In genomic region chr1:119907206-119907748, GRCm38 (mm10) we compare ENCODE assay signal across 19 mouse cellular contexts. TPM values are rescaled to one million over a fixed set of nuclear protein-coding genes. Genes with fewer than 3 reads are reported as not detected.
DNase-seq lines count a peak whose midpoint lies in the region; ATAC-seq lines count a peak whose summit lies in the region.
"Had no signal": no experiment of that assay in that cellular context is flagged by ENCODE, and none has a peak within 500 bp of the region (broad histone marks: within the 10 kb centered on the region; RNA-seq: fewer than 3 reads in every experiment).

No protein-coding gene starts in this region.

- no peak for ATAC-seq in hindbrain, embryonic 13.5 days (ENCODE audit: low FRiP score)
- no peak for ATAC-seq in hindbrain, embryonic 14.5 days (ENCODE audit: low FRiP score)
- no peak for ATAC-seq in lung, embryonic 15.5 days (ENCODE audit: borderline replicate concordance, extremely low read depth, low FRiP score, low TSS enrichment)
- ATAC-seq in heart, embryonic 11.5 days (replicated peaks; ENCODE audit: insufficient number of reproducible peaks, low FRiP score, low TSS enrichment): no peak
- ATAC-seq: intestine, embryonic 16.5 days had no signal

- H3K27me3 ChIP-seq in hindbrain, embryonic 13.5 days: no peaks in the 10 kb centered on the region
- H3K27me3 ChIP-seq in hindbrain, embryonic 14.5 days (ENCODE audit: control insufficient read depth, insufficient read depth, low read length): no peaks in the 10 kb centered on the region
- H3K27me3 ChIP-seq in lung, embryonic 15.5 days: no peaks in the 10 kb centered on the region
- H3K27me3 ChIP-seq in heart, embryonic 11.5 days (ENCODE audit: control insufficient read depth, insufficient read depth, low read length): no peaks in the 10 kb centered on the region
- H3K27me3 ChIP-seq: hindbrain, embryonic 12.5 days; limb, embryonic 13.5 days; midbrain, embryonic 12.5 days; neural tube, embryonic 15.5 days had no signal

- H3K9me3 ChIP-seq in hindbrain, embryonic 13.5 days: no peaks in the 10 kb centered on the region
- no peaks in the 10 kb centered on the region for H3K9me3 ChIP-seq in hindbrain, embryonic 14.5 days (ENCODE audit: control insufficient read depth, low read length)
- no peaks in the 10 kb centered on the region for H3K9me3 ChIP-seq in lung, embryonic 15.5 days
- no peaks in the 10 kb centered on the region for H3K9me3 ChIP-seq in heart, embryonic 11.5 days (replicated peaks; ENCODE audit: control insufficient read depth, low read length)
- H3K9me3 ChIP-seq: hindbrain, embryonic 12.5 days; limb, embryonic 13.5 days; midbrain, embryonic 12.5 days; neural tube, embryonic 15.5 days had no signal

- no peak overlapping the region for H3K4me2 ChIP-seq in hindbrain, embryonic 13.5 days
- no peak overlapping the region for H3K4me2 ChIP-seq in hindbrain, embryonic 14.5 days (replicated peaks)
- no peak overlapping the region for H3K4me2 ChIP-seq in lung, embryonic 15.5 days
- no peak overlapping the region for H3K4me2 ChIP-seq in heart, embryonic 11.5 days
- H3K4me2 ChIP-seq: hindbrain, embryonic 12.5 days; limb, embryonic 13.5 days; midbrain, embryonic 12.5 days; neural tube, embryonic 15.5 days had no signal

- no peak for DNase-seq in hindbrain, embryonic 14.5 days (ENCODE audit: low spot score)
- no peak for DNase-seq in lung, postnatal 14 days
- peak; percentile 46 for DNase-seq in adipocyte (ENCODE audit: low spot score)
- DNase-seq in lung, postnatal 10 days: peak; percentile 41
- DNase-seq: cerebellum, postnatal 36 days; gastrocnemius, postnatal 14 days; kidney, postnatal 25 days; layer of hippocampus, adult 9-11 months; right cerebral cortex, postnatal 4 days; thymus, adult 18-20 months had no signal

- 61% methylated on average over 2 of the region's 2 CpGs for WGBS in hindbrain, embryonic 13.5 days
- 56% methylated on average over 2 of the region's 2 CpGs for WGBS in hindbrain, embryonic 14.5 days
- 38% methylated on average over 2 of the region's 2 CpGs for WGBS in lung, embryonic 15.5 days
- WGBS in heart, embryonic 11.5 days (ENCODE audit: insufficient replicate concordance): 77% methylated on average over 2 of the region's 2 CpGs

- peak overlapping the region; percentile 4; the same call in 1 of the 2 replicates for H3K27ac ChIP-seq in hindbrain, embryonic 13.5 days
- no peak overlapping the region for H3K27ac ChIP-seq in hindbrain, embryonic 14.5 days
- peak overlapping the region; percentile 48 for H3K27ac ChIP-seq in lung, embryonic 15.5 days
- no peak overlapping the region for H3K27ac ChIP-seq in heart, embryonic 11.5 days (ENCODE audit: low read depth, low read length)
- H3K27ac ChIP-seq: hindbrain, embryonic 12.5 days; limb, embryonic 13.5 days; midbrain, embryonic 12.5 days; neural tube, embryonic 15.5 days had no signal

- H3K9ac ChIP-seq in hindbrain, embryonic 13.5 days: no peak overlapping the region
- no peak overlapping the region for H3K9ac ChIP-seq in hindbrain, embryonic 14.5 days
- no peak overlapping the region for H3K9ac ChIP-seq in lung, embryonic 15.5 days
- no peak overlapping the region for H3K9ac ChIP-seq in heart, embryonic 11.5 days (ENCODE audit: low read depth, low read length)
- H3K9ac ChIP-seq: hindbrain, embryonic 12.5 days; limb, embryonic 13.5 days; midbrain, embryonic 12.5 days; neural tube, embryonic 15.5 days had no signal

- H3K4me1 ChIP-seq in hindbrain, embryonic 13.5 days (replicated peaks): peaks cover 29% of the 10 kb centered on the region
- H3K4me1 ChIP-seq in hindbrain, embryonic 14.5 days (replicated peaks; ENCODE audit: control insufficient read depth, insufficient read depth, low read length): peaks cover 10% of the 10 kb centered on the region
- peaks cover 15% of the 10 kb centered on the region for H3K4me1 ChIP-seq in lung, embryonic 15.5 days
- 0 out of 2 replicates have a peak, but pooled peaks cover 5% of the 10 kb centered on the region for H3K4me1 ChIP-seq in heart, embryonic 11.5 days (ENCODE audit: control insufficient read depth, insufficient read depth, low read length)

- H3K4me3 ChIP-seq in hindbrain, embryonic 13.5 days: no peak overlapping the region
- no peak overlapping the region for H3K4me3 ChIP-seq in hindbrain, embryonic 14.5 days (replicated peaks; ENCODE audit: low read length)
- H3K4me3 ChIP-seq in lung, embryonic 15.5 days: no peak overlapping the region
- H3K4me3 ChIP-seq in heart, embryonic 11.5 days (ENCODE audit: low read depth, low read length): no peak overlapping the region
- H3K4me3 ChIP-seq: hindbrain, embryonic 12.5 days; limb, embryonic 13.5 days; midbrain, embryonic 12.5 days; myocyte; neural tube, embryonic 15.5 days had no signal

- H3K36me3 ChIP-seq in hindbrain, embryonic 13.5 days: peaks cover 25% of the 10 kb centered on the region
- 0 out of 2 replicates have a peak, but pooled peaks cover 10% of the 10 kb centered on the region for H3K36me3 ChIP-seq in hindbrain, embryonic 14.5 days (replicated peaks; ENCODE audit: control insufficient read depth, insufficient read depth)
- 0 out of 2 replicates have a peak, but pooled peaks cover 5% of the 10 kb centered on the region for H3K36me3 ChIP-seq in lung, embryonic 15.5 days
- H3K36me3 ChIP-seq in heart, embryonic 11.5 days (ENCODE audit: control insufficient read depth, insufficient read depth, low read length): peaks cover 12% of the 10 kb centered on the region

RNA-seq across cellular contexts. Expression of gene Tmem177, which starts 5.7 kb away (rescaled TPM):
- polyA plus RNA-seq in hindbrain, embryonic 13.5 days (2015; fragmentation: Nextera tagmentation; extraction: Ambion mirVana): 9.0 and 9.4 TPM in 2 replicates
- polyA plus RNA-seq in hindbrain, embryonic 14.5 days (2014; fragmentation: Nextera tagmentation; extraction: Ambion mirVana): 6.7 and 7.3 TPM in 2 replicates
- polyA plus RNA-seq in lung, embryonic 15.5 days (2015; fragmentation: Nextera tagmentation; extraction: Ambion mirVana): 6.7 and 7.7 TPM in 2 replicates
- 6.3 and 6.4 TPM in 2 replicates for polyA plus RNA-seq in heart, embryonic 11.5 days (2014; fragmentation: Nextera tagmentation; extraction: Ambion mirVana)

Comparison
In these comparisons a context has a peak if more than half of its experiments do, and no peak if none do; other contexts are left out.
1. H3K27ac ChIP-seq: peak in hindbrain, embryonic 13.5 days (single experiment) and lung, embryonic 15.5 days (single experiment); none in hindbrain, embryonic 14.5 days (single experiment) and heart, embryonic 11.5 days (single experiment).
2. DNase-seq: peak in adipocyte (single experiment) and lung, postnatal 10 days (single experiment); none in hindbrain, embryonic 14.5 days (single experiment) and lung, postnatal 14 days (single experiment).